Mouse (Mus musculus) neural tube, embryonic 13.5 days (tissue): Measurements from ENCODE around the gene Zfp346. TPM values are rescaled to one million over a fixed set of nuclear protein-coding genes. Genes with fewer than 3 reads are reported as not detected.

Experiments
- ATAC-seq: fragments of 200-750 bp; cut with Nextera tagmentation; 2 replicates; pipeline ENCODE4 v1.8.0; 2017; ENCODE audit warnings: low read depth, mild to moderate bottlenecking, moderate TSS enrichment, moderate library complexity
- H3K27ac ChIP-seq: fragments of 300-500 bp; sonication (generic); replicated peaks from 2 replicates; pipeline ENCODE4 v1.5.1; 2015; ENCODE audit warnings: moderate library complexity, mild to moderate bottlenecking, inconsistent platforms
- H3K27me3 ChIP-seq: fragments of 300-500 bp; sonication (generic); 2 replicates; pipeline ENCODE4 v1.6.1; 2015; ENCODE audit warnings: mild to moderate bottlenecking, inconsistent platforms
- H3K36me3 ChIP-seq: fragments of 300-500 bp; sonication (generic); 2 replicates; pipeline ENCODE4 v1.6.1; 2015; ENCODE audit warnings: mild to moderate bottlenecking, inconsistent platforms
- H3K4me1 ChIP-seq: fragments of 300-500 bp; sonication (generic); replicated peaks from 2 replicates; pipeline ENCODE4 v1.6.1; 2015; ENCODE audit warnings: inconsistent platforms
- H3K4me2 ChIP-seq: fragments of 300-500 bp; sonication (generic); 2 replicates; pipeline ENCODE4 v1.6.1; 2015; ENCODE audit warnings: inconsistent platforms, mild to moderate bottlenecking, moderate library complexity
- H3K4me3 ChIP-seq: fragments of 300-500 bp; sonication (generic); 2 replicates; pipeline ENCODE4 v1.5.1; 2015; ENCODE audit warnings: mild to moderate bottlenecking, inconsistent platforms
- H3K9ac ChIP-seq: fragments of 300-500 bp; sonication (generic); 2 replicates; pipeline ENCODE4 v1.6.1; 2015; ENCODE audit warnings: moderate library complexity, mild to moderate bottlenecking, inconsistent platforms
- H3K9me3 ChIP-seq: fragments of 300-500 bp; sonication (generic); 2 replicates; pipeline ENCODE4 v1.6.1; 2016; ENCODE audit warnings: inconsistent platforms
- WGBS: fragments of 180-500 bp; shearing (Covaris S2); methylation state at CpG from one replicate; pipeline ENCODE4 v1.1.7; 2015; 5-methylcytosine and 5-hydroxymethylcytosine counted together
- polyA plus RNA-seq: library from polyadenylated mRNA; unstranded; fragments of >200 nt; fragmentation: Nextera tagmentation; extraction: Ambion mirVana; gene quantifications from 2 replicates; pipeline ENCODE4 v1.2.1, GENCODE M21; 2015

The Zfp346 gene
- polyA plus RNA-seq, 1 experiment from 2014 or later, result 25.3 TPM

DNA sequence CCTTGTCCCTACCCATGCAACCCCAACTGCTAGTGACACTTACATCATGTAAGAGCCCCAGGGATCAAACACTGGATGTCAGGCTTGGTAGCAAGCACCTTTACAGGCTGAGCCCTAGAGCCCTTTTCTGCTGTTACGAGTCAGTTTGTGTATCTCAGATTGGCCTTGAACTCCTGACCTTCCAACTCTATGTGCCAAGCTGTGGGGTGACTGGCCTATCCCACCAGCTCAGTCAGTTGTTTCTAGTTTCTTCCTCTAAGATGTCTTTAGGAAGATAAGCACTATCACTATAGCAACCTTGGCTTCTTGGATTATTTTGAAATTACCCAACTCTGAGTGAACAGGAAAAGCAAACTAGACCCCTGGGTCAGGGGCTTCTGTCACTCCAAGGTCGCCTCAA is 1.8 kb upstream of the Zfp346 start:
- WGBS, result 81% methylated on average over 2 of the region's 2 CpGs
- Histone ChIP-seq H3K4me3 (no peak overlapping the region), H3K9me3 (no peaks in the 10 kb centered on the region), H3K36me3 (peaks cover 10% of the 10 kb centered on the region), H3K4me1 (peaks cover 33% of the 10 kb centered on the region), H3K27me3 (no peaks in the 10 kb centered on the region), H3K27ac (no peak overlapping the region), H3K9ac (no peak overlapping the region), H3K4me2 (no peak overlapping the region)
- ATAC-seq, result no peak

DNA sequence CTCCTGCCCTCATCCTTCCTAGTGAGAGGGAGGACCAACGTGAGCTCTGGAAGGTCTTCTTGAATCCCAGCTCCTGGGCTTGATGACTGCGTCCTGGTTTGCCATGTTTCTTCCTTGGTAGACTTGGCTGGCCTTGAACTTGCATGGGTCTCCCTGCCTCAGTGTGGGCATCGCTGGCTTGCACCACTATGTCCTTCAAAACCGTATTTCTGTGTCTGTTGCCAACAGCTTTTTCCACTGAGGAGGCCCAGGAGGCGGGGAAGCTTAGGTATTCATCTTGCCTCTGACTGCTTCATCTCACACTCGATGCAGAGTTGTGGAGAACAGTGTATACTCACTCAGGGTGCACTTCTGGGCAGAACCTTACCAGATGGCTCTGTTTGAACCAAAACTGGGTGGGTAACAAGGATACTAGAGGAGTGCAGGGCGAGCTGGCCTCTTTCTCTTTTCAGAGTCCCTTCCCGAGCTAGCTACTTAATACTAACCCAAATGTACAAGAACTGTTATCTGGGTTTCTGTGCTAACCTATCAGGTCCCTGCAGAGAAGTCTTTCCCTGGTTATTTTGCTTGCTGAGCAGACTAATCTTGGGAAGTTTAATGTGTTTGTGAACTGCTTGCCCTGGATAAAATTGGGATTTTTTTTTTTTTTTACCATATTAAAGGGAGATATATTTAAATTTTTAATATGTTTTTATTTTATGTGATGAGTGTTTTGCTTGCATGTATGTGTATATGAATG is 1.0 kb downstream of the Zfp346 start:
- H3K36me3 ChIP-seq, result peaks cover 18% of the 10 kb centered on the region
- H3K27ac ChIP-seq, result peak overlapping the region; percentile 90
- peaks cover 23% of the 10 kb centered on the region for H3K4me1 ChIP-seq
- H3K4me2 ChIP-seq, result peak overlapping the region; percentile 70
- 28% methylated on average over 8 of the region's 8 CpGs for WGBS
- no peaks in the 10 kb centered on the region for H3K9me3 ChIP-seq
- H3K9ac ChIP-seq, result peak overlapping the region; percentile 87
- no peak for ATAC-seq
- peak overlapping the region; percentile 85 for H3K4me3 ChIP-seq
- H3K27me3 ChIP-seq, result no peaks in the 10 kb centered on the region

DNA sequence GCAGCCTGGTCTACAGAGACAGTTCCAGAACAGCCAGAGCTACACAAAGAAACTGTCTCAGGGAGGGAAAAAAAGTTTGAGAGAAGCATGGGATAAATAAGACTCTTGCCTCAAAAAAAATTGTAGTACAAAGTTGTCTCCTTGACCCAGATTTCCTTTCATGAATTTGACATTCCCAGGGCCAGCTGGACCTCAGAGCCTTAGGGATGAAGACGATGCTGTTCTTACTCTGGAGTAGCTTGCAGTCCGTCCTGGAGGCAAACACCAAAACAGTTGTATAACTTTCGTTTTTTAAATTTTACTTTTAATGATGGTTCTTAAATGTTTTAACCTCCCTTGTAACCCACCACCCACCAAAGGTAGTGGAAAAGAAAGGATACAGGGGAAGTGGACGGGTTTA is 2.0 kb downstream of the Zfp346 start:
- Histone ChIP-seq H3K27me3 (no peaks in the 10 kb centered on the region), H3K27ac (no peak overlapping the region), H3K4me2 (no peak overlapping the region), H3K9me3 (no peaks in the 10 kb centered on the region), H3K4me3 (no peak overlapping the region), H3K36me3 (peaks cover 18% of the 10 kb centered on the region), H3K9ac (no peak overlapping the region), H3K4me1 (peaks cover 23% of the 10 kb centered on the region)
- 93% methylated on average over 4 of the region's 4 CpGs for WGBS
- ATAC-seq, result no peak

DNA sequence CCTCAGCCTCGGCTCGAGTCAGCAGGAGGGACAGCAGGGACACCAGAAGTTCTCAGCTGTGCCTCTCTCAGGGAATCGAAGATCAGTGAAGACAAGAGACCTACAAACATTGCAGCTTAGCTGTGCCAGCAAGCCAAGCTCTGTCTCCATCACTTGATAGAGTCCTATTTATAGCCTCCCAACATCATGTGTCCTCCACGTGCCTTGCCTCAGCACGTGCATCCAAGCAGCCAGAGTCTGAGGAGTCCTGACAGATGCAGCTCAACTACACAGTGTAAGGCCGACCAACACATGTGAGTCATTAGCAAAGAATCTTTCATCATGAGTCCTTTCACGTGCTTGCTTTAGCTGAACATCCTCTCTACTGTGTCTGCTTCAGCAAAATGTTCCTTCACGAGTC is 2.6 kb downstream of the Zfp346 start:
- Histone ChIP-seq H3K27ac (no peak overlapping the region), H3K9me3 (no peaks in the 10 kb centered on the region), H3K4me3 (no peak overlapping the region), H3K9ac (no peak overlapping the region), H3K27me3 (no peaks in the 10 kb centered on the region), H3K4me1 (peaks cover 23% of the 10 kb centered on the region), H3K4me2 (no peak overlapping the region), H3K36me3 (peaks cover 21% of the 10 kb centered on the region)
- WGBS, result 88% methylated on average over 8 of the region's 8 CpGs
- no peak for ATAC-seq

DNA sequence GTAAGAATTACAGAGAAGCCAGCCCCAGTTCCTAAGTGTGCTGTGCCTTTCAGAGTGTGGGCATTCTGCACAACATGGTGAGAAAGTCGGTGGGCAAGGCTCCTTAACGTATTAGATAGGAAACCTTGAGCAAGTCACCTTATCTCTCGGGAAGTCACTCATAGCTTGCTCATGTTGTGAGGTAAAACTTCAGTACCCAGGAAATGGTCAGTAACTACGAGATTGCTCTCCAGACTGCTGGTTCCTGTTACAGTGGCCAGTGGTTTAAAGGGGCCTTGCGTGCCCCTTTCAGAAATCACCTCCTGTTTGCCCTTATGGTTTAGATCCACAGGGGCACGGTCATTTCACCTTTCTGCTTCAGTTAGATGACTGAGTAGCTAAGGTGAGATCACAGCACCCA is 9.3 kb downstream of the Zfp346 start:
- Histone ChIP-seq H3K9me3 (no peaks in the 10 kb centered on the region), H3K4me2 (no peak overlapping the region), H3K4me1 (no peaks in the 10 kb centered on the region), H3K36me3 (peaks cover 65% of the 10 kb centered on the region), H3K27ac (no peak overlapping the region), H3K9ac (no peak overlapping the region), H3K27me3 (no peaks in the 10 kb centered on the region), H3K4me3 (no peak overlapping the region)
- WGBS, result 90% methylated on average over 6 of the region's 6 CpGs
- no peak for ATAC-seq

DNA sequence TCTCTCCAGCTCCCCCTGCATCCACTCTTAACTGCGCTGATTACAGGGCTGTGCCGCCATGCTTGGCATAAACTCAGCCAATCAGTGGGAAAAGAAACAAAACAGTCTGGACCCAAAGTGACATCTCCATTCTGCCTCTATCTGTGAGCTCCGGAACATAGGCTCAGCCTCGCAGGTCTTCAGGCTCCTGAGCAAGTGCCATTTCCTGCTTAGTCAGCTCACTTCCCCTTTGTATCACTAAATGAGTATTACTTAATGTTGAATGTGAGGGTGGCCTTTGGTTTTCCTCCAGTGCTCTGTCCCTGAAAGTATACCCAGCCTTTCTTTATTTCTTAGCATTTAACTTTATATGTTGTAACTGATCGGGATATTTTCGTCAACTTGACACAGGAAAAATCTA is 19.8 kb downstream of the Zfp346 start:
- H3K27ac ChIP-seq, result no peak overlapping the region
- no peak overlapping the region for H3K9ac ChIP-seq
- no peaks in the 10 kb centered on the region for H3K9me3 ChIP-seq
- no peaks in the 10 kb centered on the region for H3K27me3 ChIP-seq
- ATAC-seq, result no peak
- H3K4me3 ChIP-seq, result no peak overlapping the region
- H3K36me3 ChIP-seq, result peaks cover 66% of the 10 kb centered on the region
- 93% methylated on average over 6 of the region's 6 CpGs for WGBS
- no peak overlapping the region for H3K4me2 ChIP-seq
- no peaks in the 10 kb centered on the region for H3K4me1 ChIP-seq

DNA sequence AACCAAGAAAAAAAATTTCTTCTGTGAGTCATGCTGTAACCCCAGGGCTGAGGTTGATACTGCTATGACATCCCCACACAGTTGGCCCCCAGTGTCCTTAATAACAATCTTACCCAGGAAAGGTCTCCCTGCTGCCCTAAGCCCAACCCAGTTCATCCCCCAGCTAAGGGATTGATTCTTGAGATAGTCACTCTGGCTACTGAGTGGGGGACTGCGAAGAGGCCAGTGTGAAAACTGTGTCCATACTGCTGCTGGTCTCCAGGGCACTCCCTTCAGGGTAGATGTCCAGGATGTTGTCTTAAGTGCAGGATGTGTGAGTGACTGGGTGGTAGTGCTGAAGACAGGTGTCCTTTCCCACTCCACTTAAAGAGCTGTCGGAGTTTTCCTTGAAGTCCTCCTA is 28.3 kb downstream of the Zfp346 start, which contains the start of gene Gm17617:
Gene Gm17617 (minus strand): TSS at position 101 of the 400 bp plus-strand sequence.
- no peak within 1 kb of the TSS for H3K4me2 ChIP-seq
- WGBS, result 94% methylated on average over 2 of the region's 2 CpGs
- no peak for ATAC-seq
- H3K4me1 ChIP-seq, result peaks cover 3% of the 10 kb centered on the region; the same call in 1 of the 2 replicates
- H3K27ac ChIP-seq, result no peak within 1 kb of the TSS
- H3K36me3 ChIP-seq, result peaks cover 58% of the 10 kb centered on the region
- no peak within 1 kb of the TSS for H3K4me3 ChIP-seq
- no peak within 1 kb of the TSS for H3K9ac ChIP-seq
- H3K9me3 ChIP-seq, result no peaks in the 10 kb centered on the region
- H3K27me3 ChIP-seq, result no peaks in the 10 kb centered on the region

DNA sequence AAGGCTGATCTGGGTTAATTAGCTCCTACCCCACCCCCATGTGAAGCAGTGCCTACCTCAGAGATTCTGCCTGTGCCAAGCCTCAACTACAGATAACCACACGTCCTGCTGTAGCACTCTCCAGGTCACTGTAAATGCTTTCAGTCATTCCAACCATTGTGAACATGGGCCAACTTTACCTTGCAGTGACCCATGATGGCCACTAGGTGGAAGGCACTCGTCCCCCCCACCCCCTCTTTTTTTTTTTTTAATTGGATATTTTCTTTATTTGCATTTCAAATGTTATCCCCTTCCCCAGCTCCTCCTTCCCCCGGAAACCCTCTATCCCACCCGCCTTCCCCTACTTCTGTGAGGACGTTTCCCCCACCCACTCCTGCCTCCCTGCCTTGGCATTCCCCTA is 30.3 kb downstream of the Zfp346 start:
- H3K36me3 ChIP-seq, result peaks cover 40% of the 10 kb centered on the region
- H3K27ac ChIP-seq, result no peak overlapping the region
- no peaks in the 10 kb centered on the region for H3K27me3 ChIP-seq
- WGBS, result 6% methylated on average over 5 of the region's 5 CpGs
- H3K4me1 ChIP-seq, result peaks cover 3% of the 10 kb centered on the region; the same call in 1 of the 2 replicates
- no peaks in the 10 kb centered on the region for H3K9me3 ChIP-seq
- no peak overlapping the region for H3K9ac ChIP-seq
- ATAC-seq, result no peak
- no peak overlapping the region for H3K4me2 ChIP-seq
- H3K4me3 ChIP-seq, result no peak overlapping the region

DNA sequence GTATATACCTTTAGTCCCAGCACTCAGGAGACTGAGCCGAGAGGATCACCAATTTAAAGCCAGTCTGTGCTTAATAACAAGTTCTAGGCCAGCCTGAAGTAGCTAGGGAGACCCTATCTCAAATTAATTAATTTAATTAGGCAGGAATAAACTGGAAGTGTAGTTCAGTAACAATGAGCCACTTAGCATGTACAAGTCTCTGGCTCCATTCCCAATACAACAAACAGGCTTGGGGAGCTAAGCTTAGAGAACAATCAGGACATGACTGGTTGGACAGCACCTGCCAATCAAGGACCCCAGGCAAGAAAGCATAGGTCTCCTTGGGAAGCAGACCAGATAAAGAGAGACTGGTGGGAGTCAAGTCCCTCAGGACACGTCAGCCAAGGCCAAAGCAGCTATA is 35.2 kb downstream of the Zfp346 start:
- H3K9me3 ChIP-seq, result no peaks in the 10 kb centered on the region
- WGBS, result 77% methylated on average over 2 of the region's 2 CpGs
- H3K9ac ChIP-seq, result no peak overlapping the region
- no peak overlapping the region for H3K4me3 ChIP-seq
- ATAC-seq, result no peak
- H3K4me2 ChIP-seq, result no peak overlapping the region
- peaks cover under 1% of the 10 kb centered on the region; the same call in 1 of the 2 replicates for H3K4me1 ChIP-seq
- no peaks in the 10 kb centered on the region for H3K36me3 ChIP-seq
- no peaks in the 10 kb centered on the region for H3K27me3 ChIP-seq
- H3K27ac ChIP-seq, result no peak overlapping the region

DNA sequence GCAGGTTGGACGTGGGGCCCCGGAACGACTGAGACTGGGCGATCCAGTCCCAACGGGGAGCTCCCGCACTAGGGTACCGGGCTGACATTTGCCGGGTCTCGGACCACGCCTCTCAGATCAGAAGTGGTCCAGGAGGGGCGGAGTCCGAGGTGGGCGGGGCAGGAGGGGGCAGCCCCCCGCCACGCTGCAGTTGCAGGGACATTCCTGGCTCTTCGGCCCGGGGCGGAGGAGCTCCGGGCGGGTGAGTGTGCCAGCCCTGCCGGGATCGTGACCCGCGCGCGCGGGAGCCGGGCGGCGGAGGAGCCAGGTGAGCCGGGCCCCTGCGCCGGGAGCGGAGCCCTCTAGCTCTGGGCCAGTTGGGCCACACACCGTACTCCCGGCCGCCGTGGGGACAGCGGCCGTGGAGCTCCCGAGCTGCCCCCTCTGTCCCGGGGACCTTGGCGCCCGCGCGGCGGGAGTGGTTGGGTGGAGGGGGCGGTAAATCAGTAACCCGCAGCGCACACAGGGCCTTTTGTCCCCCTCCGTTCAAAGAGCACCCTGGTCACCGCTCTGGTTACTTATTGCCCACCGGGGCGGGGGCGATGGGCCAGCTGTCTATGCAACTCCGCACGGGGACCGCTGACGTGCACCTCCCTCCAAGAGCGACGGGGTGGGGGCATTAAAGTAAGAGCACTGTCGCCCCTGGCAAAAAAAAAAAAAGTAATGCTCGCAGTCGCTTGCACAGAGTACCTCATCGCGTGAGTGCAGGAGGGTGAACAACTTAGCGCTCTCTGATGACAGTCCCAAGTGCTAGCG is 47.7 kb downstream of the Zfp346 start, which contains the start of gene Fgfr4:
Gene Fgfr4 (plus strand): TSS at position 20 of the 795 bp plus-strand sequence.
- peak within 1 kb of the TSS; percentile 53 for H3K4me3 ChIP-seq
- H3K27ac ChIP-seq, result no peak within 1 kb of the TSS
- no peaks in the 10 kb centered on the region for H3K36me3 ChIP-seq
- H3K27me3 ChIP-seq, result peaks cover 41% of the 10 kb centered on the region
- peak; percentile 53; the same call in 1 of the 2 replicates for ATAC-seq
- no peaks in the 10 kb centered on the region for H3K9me3 ChIP-seq
- peak within 1 kb of the TSS; percentile 97 for H3K4me2 ChIP-seq
- H3K4me1 ChIP-seq, result peaks cover 14% of the 10 kb centered on the region
- WGBS, result 1% methylated on average over 56 of the region's 68 CpGs
- peak within 1 kb of the TSS; percentile 70 for H3K9ac ChIP-seq

DNA sequence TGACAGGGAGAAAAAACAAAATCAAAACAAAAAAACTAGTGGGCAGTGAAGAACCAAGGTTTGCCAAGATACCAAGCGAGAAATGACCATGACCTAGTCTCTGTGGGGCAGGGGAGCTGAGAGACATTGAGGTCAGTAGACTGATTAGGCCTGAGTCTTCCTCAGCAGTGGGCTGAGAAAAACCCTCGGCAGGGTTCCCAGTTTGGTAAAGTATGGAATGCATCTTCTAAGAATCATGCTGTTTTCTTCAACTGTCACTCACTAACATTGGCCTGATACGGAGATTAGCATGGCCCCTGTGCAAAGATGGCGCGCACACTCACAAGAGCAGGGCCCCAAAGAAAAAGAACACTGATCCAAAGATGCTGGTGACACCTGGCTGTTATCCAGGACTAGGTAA is 48.8 kb downstream of the Zfp346 start:
- Histone ChIP-seq H3K9me3 (no peaks in the 10 kb centered on the region), H3K36me3 (no peaks in the 10 kb centered on the region), H3K27ac (no peak overlapping the region), H3K9ac (no peak overlapping the region), H3K4me3 (no peak overlapping the region), H3K4me1 (peaks cover 14% of the 10 kb centered on the region), H3K4me2 (no peak overlapping the region), H3K27me3 (peaks cover 41% of the 10 kb centered on the region)
- ATAC-seq, result no peak
- WGBS, result 87% methylated on average over 5 of the region's 5 CpGs

DNA sequence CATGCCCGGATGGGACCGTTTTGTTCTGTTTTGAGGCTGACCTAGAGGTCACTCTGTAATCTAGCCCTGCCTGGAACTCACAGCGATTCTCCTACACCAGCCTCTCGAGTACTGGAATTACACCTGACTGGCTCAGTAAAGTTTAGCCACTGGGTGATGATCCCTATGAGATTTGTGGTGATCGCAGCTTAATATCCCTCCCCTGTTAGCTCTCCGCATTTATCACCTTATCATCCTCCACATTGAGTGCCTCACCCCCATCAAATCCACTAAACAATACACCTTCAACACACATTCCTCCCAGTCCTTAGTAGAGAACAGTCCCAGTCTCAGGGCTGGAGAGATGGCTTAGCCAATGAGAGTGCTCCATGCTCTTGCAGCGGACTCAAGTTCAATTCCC is 57.3 kb downstream of the Zfp346 start:
- no peak overlapping the region for H3K4me3 ChIP-seq
- 70% methylated on average over 7 of the region's 7 CpGs for WGBS

More for the DNA sequence above, 57.3 kb downstream of the Zfp346 start:
- Histone ChIP-seq H3K9me3 (no peaks in the 10 kb centered on the region), H3K4me2 (no peak overlapping the region), H3K27ac (no peak overlapping the region), H3K36me3 (no peaks in the 10 kb centered on the region), H3K27me3 (no peaks in the 10 kb centered on the region), H3K9ac (no peak overlapping the region), H3K4me1 (no peaks in the 10 kb centered on the region)
- no peak for ATAC-seq
